Mouse (Mus musculus): ENCODE data around the gene Psme2. TPM values are rescaled to one million over a fixed set of nuclear protein-coding genes. Genes with fewer than 3 reads are reported as not detected.
A peak's percentile ranks its signal among the peaks of the same experiment; 100 is the strongest.

Gene Psme2
- polyA plus RNA-seq, 1 experiment from 2014 or later: 222 TPM

- ATAC-seq (ENCODE audit: low FRiP score) (peak; percentile 89), DNase-seq (ENCODE audit: low spot score) (peak; percentile 78)
- Histone ChIP-seq H3K4me3 (ENCODE audit: low read depth, low read length) (peak within 1 kb of the TSS; percentile 63), H3K27ac (ENCODE audit: low read depth, low read length) (peak within 1 kb of the TSS; percentile 75; the same call in 1 of the 2 replicates), H3K36me3 (ENCODE audit: control insufficient read depth, insufficient read depth, low read length) (peaks cover 2% of the 10 kb centered on the region; the same call in 1 of the 2 replicates), H3K4me2 (replicated peaks; ENCODE audit: low read depth, low read length) (peak within 1 kb of the TSS; percentile 85), H3K9ac (ENCODE audit: low read depth, low read length) (peak within 1 kb of the TSS; percentile 83), H3K9me3 (ENCODE audit: control insufficient read depth, low read length) (no peaks in the 10 kb centered on the region), H3K27me3 (ENCODE audit: control insufficient read depth, insufficient read depth, low read length) (no peaks in the 10 kb centered on the region), H3K4me1 (replicated peaks; ENCODE audit: control insufficient read depth, insufficient read depth, low read length) (peaks cover 3% of the 10 kb centered on the region; the same call in 1 of the 2 replicates)
- under 1% methylated on average over 30 of the region's 32 CpGs for whole genome bisulfite sequencing
Measured at GRCm38 (mm10) chr14:55577871-55578667, 12.8 kb downstream of the Psme2 start, which contains the start of gene Psme1. TSS of gene Psme1 (plus strand) at chr14:55578123.

- H3K4me3 ChIP-seq (ENCODE audit: low read depth, low read length): no peak overlapping the region
- H3K36me3 ChIP-seq (ENCODE audit: control insufficient read depth, insufficient read depth, low read length): peaks cover 2% of the 10 kb centered on the region; the same call in 1 of the 2 replicates
- 84% methylated on average over 16 of the region's 16 CpGs for WGBS
- no peak overlapping the region for H3K9ac ChIP-seq (ENCODE audit: low read depth, low read length)
- DNase-seq (ENCODE audit: low spot score) (no peak), ATAC-seq (ENCODE audit: low FRiP score) (no peak)
- no peak overlapping the region for H3K4me2 ChIP-seq (replicated peaks; ENCODE audit: low read depth, low read length)
- peaks cover 3% of the 10 kb centered on the region; the same call in 1 of the 2 replicates for H3K4me1 ChIP-seq (replicated peaks; ENCODE audit: control insufficient read depth, insufficient read depth, low read length)
- H3K27ac ChIP-seq (ENCODE audit: low read depth, low read length): no peak overlapping the region
- no peaks in the 10 kb centered on the region for H3K27me3 ChIP-seq (ENCODE audit: control insufficient read depth, insufficient read depth, low read length)
- H3K9me3 ChIP-seq (ENCODE audit: control insufficient read depth, low read length): no peaks in the 10 kb centered on the region
Measured at GRCm38 (mm10) chr14:55576376-55576775, 14.5 kb downstream of the Psme2 start.

- H3K4me3 ChIP-seq (ENCODE audit: low read depth, low read length): no peak overlapping the region
- no peaks in the 10 kb centered on the region for H3K27me3 ChIP-seq (ENCODE audit: control insufficient read depth, insufficient read depth, low read length)
- H3K27ac ChIP-seq (ENCODE audit: low read depth, low read length): no peak overlapping the region
- ATAC-seq (ENCODE audit: low FRiP score) (no peak), DNase-seq (ENCODE audit: low spot score) (no peak)
- H3K36me3 ChIP-seq (ENCODE audit: control insufficient read depth, insufficient read depth, low read length): peaks cover 2% of the 10 kb centered on the region; the same call in 1 of the 2 replicates
- H3K4me2 ChIP-seq (replicated peaks; ENCODE audit: low read depth, low read length): no peak overlapping the region
- H3K9ac ChIP-seq (ENCODE audit: low read depth, low read length): no peak overlapping the region
- peaks cover 3% of the 10 kb centered on the region; the same call in 1 of the 2 replicates for H3K4me1 ChIP-seq (replicated peaks; ENCODE audit: control insufficient read depth, insufficient read depth, low read length)
- no peaks in the 10 kb centered on the region for H3K9me3 ChIP-seq (ENCODE audit: control insufficient read depth, low read length)
- 73% methylated on average over 13 of the region's 13 CpGs for WGBS
Measured at GRCm38 (mm10) chr14:55575711-55576110, 15.2 kb downstream of the Psme2 start.

- WGBS: 75% methylated on average over 8 of the region's 8 CpGs
- Histone ChIP-seq H3K27me3 (ENCODE audit: control insufficient read depth, insufficient read depth, low read length) (no peaks in the 10 kb centered on the region), H3K27ac (ENCODE audit: low read depth, low read length) (no peak within 1 kb of the TSS), H3K4me3 (ENCODE audit: low read depth, low read length) (no peak within 1 kb of the TSS), H3K9me3 (ENCODE audit: control insufficient read depth, low read length) (no peaks in the 10 kb centered on the region), H3K4me2 (replicated peaks; ENCODE audit: low read depth, low read length) (no peak within 1 kb of the TSS), H3K4me1 (replicated peaks; ENCODE audit: control insufficient read depth, insufficient read depth, low read length) (peaks cover 3% of the 10 kb centered on the region; the same call in 1 of the 2 replicates), H3K36me3 (ENCODE audit: control insufficient read depth, insufficient read depth, low read length) (peaks cover 1% of the 10 kb centered on the region; the same call in 1 of the 2 replicates), H3K9ac (ENCODE audit: low read depth, low read length) (no peak within 1 kb of the TSS)
- ATAC-seq (ENCODE audit: low FRiP score) (no peak), DNase-seq (ENCODE audit: low spot score) (no peak)
Measured at GRCm38 (mm10) chr14:55575302-55575701, 15.6 kb downstream of the Psme2 start, which contains the start of gene Fitm1. TSS of gene Fitm1 (plus strand) at chr14:55575617.

- no peaks in the 10 kb centered on the region for H3K36me3 ChIP-seq (ENCODE audit: control insufficient read depth, insufficient read depth, low read length)
- ATAC-seq (ENCODE audit: low FRiP score) (no peak), DNase-seq (ENCODE audit: low spot score) (no peak)
- H3K4me1 ChIP-seq (replicated peaks; ENCODE audit: control insufficient read depth, insufficient read depth, low read length): no peaks in the 10 kb centered on the region
- H3K4me2 ChIP-seq (replicated peaks; ENCODE audit: low read depth, low read length): no peak overlapping the region
- H3K27me3 ChIP-seq (ENCODE audit: control insufficient read depth, insufficient read depth, low read length): no peaks in the 10 kb centered on the region
- H3K4me3 ChIP-seq (ENCODE audit: low read depth, low read length): no peak overlapping the region
- no peak overlapping the region for H3K27ac ChIP-seq (ENCODE audit: low read depth, low read length)
- no peak overlapping the region for H3K9ac ChIP-seq (ENCODE audit: low read depth, low read length)
- H3K9me3 ChIP-seq (ENCODE audit: control insufficient read depth, low read length): no peaks in the 10 kb centered on the region
Measured at GRCm38 (mm10) chr14:55571760-55572159, 19.2 kb downstream of the Psme2 start.

DNA sequence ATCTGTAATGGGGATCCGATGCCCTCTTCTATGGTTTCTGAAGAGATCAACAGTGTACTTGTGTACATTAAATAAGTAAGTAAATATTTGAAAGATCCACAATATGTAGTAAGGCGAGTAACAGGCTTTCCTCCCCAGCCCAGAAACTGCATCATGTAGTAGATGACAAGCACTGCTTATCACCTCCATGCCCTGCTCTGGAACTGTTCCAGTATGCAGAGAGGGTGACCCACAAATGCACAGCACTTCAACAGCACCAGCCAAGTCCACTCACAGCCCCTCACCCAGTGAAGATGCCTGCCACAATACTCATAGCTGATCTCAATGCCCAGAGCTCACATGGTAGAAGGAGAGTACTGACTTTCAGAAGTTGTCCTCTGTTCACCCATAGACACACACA is 20.3 kb downstream of the Psme2 start:
- Histone ChIP-seq H3K4me3 (ENCODE audit: low read depth, low read length) (no peak overlapping the region), H3K36me3 (ENCODE audit: control insufficient read depth, insufficient read depth, low read length) (peaks cover 2% of the 10 kb centered on the region; the same call in 1 of the 2 replicates), H3K4me2 (replicated peaks; ENCODE audit: low read depth, low read length) (no peak overlapping the region), H3K4me1 (replicated peaks; ENCODE audit: control insufficient read depth, insufficient read depth, low read length) (no peaks in the 10 kb centered on the region), H3K27me3 (ENCODE audit: control insufficient read depth, insufficient read depth, low read length) (no peaks in the 10 kb centered on the region), H3K9me3 (ENCODE audit: control insufficient read depth, low read length) (no peaks in the 10 kb centered on the region), H3K9ac (ENCODE audit: low read depth, low read length) (no peak overlapping the region), H3K27ac (ENCODE audit: low read depth, low read length) (no peak overlapping the region)
- DNase-seq (ENCODE audit: low spot score): no peak
- 79% methylated on average over 2 of the region's 2 CpGs for WGBS
- ATAC-seq (ENCODE audit: low FRiP score): no peak

GRCm38 (mm10) chr14:55567496-55567895 is 23.4 kb downstream of the Psme2 start:
- Histone ChIP-seq H3K27me3 (ENCODE audit: control insufficient read depth, insufficient read depth, low read length) (no peaks in the 10 kb centered on the region), H3K9me3 (ENCODE audit: control insufficient read depth, low read length) (no peaks in the 10 kb centered on the region), H3K4me2 (replicated peaks; ENCODE audit: low read depth, low read length) (no peak overlapping the region), H3K27ac (ENCODE audit: low read depth, low read length) (no peak overlapping the region), H3K36me3 (ENCODE audit: control insufficient read depth, insufficient read depth, low read length) (peaks cover 3% of the 10 kb centered on the region; the same call in 1 of the 2 replicates), H3K4me1 (replicated peaks; ENCODE audit: control insufficient read depth, insufficient read depth, low read length) (no peaks in the 10 kb centered on the region), H3K9ac (ENCODE audit: low read depth, low read length) (no peak overlapping the region), H3K4me3 (ENCODE audit: low read depth, low read length) (no peak overlapping the region)
- ATAC-seq (ENCODE audit: low FRiP score) (no peak), DNase-seq (ENCODE audit: low spot score) (no peak)
- 87% methylated on average over 3 of the region's 3 CpGs for WGBS

- H3K4me2 ChIP-seq (replicated peaks; ENCODE audit: low read depth, low read length): no peak overlapping the region
- no peak for DNase-seq (ENCODE audit: low spot score)
- no peak overlapping the region for H3K4me3 ChIP-seq (ENCODE audit: low read depth, low read length)
- no peaks in the 10 kb centered on the region for H3K27me3 ChIP-seq (ENCODE audit: control insufficient read depth, insufficient read depth, low read length)
- no peaks in the 10 kb centered on the region for H3K9me3 ChIP-seq (ENCODE audit: control insufficient read depth, low read length)
- peaks cover 3% of the 10 kb centered on the region; the same call in 1 of the 2 replicates for H3K36me3 ChIP-seq (ENCODE audit: control insufficient read depth, insufficient read depth, low read length)
- no peak overlapping the region for H3K27ac ChIP-seq (ENCODE audit: low read depth, low read length)
- 0 out of 2 replicates have a peak, but pooled peaks cover 4% of the 10 kb centered on the region for H3K4me1 ChIP-seq (replicated peaks; ENCODE audit: control insufficient read depth, insufficient read depth, low read length)
- no peak overlapping the region for H3K9ac ChIP-seq (ENCODE audit: low read depth, low read length)
- 81% methylated on average over 3 of the region's 3 CpGs for WGBS
- ATAC-seq (ENCODE audit: low FRiP score): no peak
Measured at GRCm38 (mm10) chr14:55565748-55566147, 25.2 kb downstream of the Psme2 start.

Data from hindbrain, embryonic 11.5 days (tissue).